Mouse (Mus musculus) thymus, postnatal 10 days (tissue): ENCODE measurements at regions not wholly inside any gene's neighbourhood (a gene's known extent, or its start where the extent isn't known, plus 50 kb on each side); places are given as distances from the start of the nearest gene placed in this dataset.
"Not testable (repeated sequence)": the region's sequence is repeated elsewhere in the genome, so short reads cannot be mapped to it uniquely, and the experiment has no call there.

Source experiments
- DNase-seq, 2 experiments: peaks; one replicate each; pipeline ENCODE4 v3.0.0; 2021; ENCODE audit warnings: low spot score in 2 of 2

DNA sequence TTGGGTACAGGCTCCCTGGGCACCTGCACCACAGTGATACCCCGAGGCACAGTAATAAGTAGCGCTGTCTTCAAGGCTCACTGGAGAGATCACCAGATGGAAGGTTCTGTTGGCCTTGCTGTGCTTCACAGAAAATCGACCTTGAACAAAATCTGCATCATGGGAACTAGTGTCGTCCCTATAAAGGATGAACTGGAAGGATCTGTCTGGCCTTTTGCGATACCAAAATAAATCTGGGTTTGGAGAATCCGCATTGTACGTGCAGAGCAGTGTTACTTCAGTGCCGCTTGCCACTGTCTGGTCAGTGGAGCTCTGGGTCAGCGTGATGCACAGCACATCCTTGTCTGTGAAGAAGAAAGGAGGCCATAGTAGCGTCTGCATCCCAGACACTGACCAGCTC is 105.3 kb downstream of the Dad1 start:
- peak in 1 of 2 experiments; percentile 2 for DNase-seq

DNA sequence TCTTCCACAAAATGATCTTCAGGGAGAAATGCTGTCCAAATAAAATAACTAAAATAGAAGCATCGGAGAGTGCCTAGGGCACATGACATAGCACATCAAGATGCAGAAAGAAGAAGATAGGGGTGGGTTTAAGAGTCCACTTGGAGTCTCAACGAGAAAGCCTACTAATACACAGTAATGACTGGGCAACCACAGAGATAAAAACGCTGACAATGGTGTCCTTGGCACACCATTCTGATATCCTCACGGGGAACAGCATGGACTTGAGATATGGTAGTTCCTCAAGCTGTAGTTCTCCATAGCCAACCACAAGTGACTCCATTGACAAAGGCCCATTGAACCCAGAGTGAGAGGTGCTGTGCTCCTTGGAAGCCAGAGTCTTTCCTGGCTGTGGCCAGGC is 105.8 kb downstream of the Dad1 start:
- no peak for DNase-seq

DNA sequence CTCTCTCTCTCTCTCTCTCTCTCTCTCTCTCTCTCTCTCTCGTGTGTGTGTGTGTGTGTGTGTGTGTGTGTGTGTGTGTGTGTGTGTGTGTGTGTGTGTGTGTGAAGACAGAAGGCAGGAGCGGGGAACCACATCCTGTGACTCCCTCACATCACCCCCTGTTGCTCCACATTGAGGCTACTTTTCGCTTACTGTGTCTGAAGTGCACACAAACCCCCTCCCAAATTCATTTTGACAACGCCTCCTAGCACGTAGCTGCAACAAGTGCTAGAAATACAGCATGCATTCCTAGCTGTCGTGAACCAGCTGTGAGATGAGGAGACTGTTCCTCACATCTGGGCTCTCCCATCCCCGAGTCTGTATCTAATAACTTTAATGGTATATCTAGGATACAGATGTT is 106.4 kb downstream of the Dad1 start:
- peak in 1 of 2 experiments; percentile 43 for DNase-seq

DNA sequence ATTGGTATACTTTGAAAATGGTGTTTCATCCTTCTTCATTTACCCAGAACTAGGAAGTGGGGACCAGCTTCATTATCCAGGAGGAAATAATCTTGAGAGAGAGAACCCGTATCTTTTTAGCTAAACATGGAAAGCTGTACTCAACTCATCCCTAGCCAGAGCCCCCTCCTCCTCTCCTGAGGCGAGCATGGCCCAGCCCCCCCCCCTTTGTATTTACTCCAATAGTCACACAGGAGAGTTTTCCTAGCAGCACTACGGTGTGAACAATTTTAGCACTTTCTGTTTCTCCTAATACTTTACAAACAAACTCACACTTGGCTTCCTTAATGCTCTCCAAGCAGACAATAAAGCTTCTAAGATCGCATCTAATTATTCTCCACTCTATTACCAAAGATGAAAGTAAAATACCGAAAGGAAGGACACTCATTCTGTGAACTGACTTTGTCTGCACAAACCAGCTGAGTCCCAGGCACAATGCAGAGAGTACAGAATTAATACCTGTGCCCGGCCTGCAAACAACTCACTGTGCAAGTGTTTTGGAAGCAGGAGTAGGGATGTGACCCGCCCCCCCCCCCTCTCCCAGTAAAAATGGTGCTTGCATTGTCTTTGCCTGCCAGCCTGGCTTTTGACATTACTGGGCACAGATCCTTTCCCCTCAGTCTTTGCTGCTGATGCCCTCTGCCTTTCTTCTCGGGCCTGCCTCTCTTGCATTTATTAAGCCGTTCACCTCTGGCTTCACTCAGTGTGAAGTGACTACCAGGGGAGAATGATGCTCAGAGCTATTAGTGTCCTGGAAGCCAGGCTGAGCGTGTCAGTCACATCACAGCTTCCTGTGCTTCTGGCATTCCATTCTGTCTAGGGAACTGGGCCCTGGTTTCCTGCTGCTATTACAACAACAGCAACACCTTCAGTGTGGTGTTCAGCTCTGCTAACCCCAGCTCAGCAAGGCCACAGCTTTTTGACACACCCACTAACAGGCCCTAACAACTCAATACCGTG is 107.9 kb downstream of the Dad1 start:
- DNase-seq: peak in 1 of 2 experiments; percentile 2

DNA sequence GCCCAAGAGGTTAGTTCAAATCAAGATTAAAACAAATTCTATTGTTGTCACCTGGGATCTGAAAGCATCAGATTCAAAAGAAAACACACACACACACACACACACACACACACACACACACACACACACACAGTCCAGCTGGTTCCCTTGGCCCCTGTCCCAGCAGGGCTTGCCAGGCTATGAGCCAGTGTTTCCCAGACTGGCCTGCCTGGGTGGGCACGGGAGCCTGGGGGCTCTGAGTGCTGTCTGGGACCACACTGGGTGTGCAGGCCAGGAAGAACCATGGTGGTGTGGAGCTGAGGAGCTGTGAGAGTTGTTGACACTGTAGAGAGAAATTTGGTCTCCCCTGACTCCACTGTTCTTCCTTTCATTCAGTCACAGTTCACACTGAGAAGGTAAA is 110.1 kb downstream of the Dad1 start:
- DNase-seq: no peak

DNA sequence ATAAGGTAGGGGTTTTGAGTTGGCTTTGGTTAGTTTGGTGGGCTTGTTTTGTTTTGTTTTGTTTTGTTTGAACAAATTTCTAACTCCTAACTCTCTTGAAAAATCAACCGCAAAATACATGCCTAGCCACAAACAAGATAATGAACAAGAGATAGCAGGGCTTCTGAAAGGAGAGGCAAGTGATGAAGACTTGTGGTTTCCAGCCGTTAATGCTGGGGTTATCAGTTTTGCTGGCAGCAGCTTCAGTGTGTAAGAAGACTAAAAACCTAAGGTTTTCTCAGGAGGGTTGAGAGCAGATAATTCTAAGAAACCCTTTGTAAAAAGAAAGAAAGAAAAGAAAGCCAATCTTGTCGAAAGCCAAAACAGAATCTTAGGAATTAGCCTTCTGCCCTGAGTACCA is 115.6 kb downstream of the Dad1 start:
- DNase-seq: peak in 1 of 2 experiments; percentile 3

DNA sequence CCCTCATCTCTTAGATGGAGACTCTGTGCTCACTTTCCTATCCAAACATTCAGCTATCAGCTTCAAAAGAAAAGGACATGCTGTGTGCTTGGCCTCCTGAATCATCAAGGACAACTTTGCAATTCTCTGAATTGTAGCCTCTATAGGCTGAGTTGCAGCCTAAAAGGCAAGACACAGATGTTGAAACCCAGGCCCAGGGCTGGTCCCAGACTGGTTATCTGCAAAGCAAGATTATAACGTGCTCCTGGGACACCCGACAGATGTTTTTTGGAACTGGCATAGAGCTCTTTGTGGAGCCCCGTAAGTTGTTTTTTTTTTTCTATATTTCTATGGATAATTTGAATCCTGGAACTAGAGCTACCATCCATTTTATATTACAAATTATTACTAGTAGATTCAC is 117.4 kb downstream of the Dad1 start:
- DNase-seq: peak in 1 of 2 experiments; percentile 2

DNA sequence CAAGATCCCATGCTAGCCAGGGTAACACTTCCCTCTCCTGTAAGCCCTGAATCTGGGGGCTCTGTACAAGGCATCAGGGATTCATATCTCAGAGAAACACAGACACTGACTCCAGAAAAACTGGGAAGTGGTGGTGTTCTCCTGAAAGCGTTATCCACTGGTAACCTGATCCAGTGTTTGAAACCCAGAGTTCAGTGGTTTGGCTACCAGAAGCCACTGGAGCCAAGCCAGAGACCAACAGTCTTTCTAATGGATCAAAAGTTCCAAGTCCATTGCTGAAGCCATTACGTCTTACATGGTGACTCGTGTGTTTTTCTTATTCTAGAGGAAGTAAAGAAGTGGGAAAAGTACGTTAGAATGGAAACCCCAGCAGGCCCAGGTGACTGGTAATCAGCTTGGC is 125.6 kb downstream of the Dad1 start:
- DNase-seq: no peak

DNA sequence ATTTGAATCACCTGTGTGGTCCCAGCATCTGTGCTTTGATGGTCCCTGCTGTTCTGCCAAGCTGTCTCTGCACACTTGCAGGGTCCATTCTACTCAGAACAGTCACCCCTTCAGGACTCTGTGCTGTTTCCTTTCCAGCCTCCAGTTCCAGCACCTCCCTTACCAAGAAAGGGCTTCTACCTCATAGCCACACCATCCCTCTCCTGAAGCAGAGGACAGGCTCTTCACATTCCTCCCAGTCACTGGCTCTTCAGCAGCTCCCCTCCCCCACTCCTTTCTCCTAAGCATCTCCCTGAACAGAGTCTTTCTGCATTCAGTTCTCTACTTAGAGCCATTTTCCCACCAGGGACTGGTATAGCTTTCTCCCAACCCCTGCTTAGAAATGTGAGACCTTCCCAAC is 128.4 kb downstream of the Dad1 start:
- no peak for DNase-seq

DNA sequence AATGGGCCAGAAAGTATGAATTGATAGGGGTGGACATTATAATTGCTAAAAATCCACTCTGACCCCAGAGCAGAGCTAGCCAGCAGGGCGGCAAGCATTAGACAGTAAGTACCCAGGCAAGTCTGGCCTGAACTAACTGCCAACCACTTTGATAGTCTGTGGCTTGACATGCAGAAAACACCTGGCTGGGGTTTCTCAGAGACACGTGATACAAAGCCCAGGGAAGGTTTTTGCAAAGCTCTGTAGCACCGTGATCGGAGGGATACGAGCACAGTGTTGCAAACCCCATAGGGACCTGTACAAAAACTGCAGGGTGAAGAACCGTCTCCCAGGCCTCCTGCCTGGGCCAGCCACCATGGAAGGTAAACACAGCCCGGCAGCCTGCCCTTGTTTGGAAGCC is 131.9 kb downstream of the Dad1 start:
- DNase-seq: no peak

DNA sequence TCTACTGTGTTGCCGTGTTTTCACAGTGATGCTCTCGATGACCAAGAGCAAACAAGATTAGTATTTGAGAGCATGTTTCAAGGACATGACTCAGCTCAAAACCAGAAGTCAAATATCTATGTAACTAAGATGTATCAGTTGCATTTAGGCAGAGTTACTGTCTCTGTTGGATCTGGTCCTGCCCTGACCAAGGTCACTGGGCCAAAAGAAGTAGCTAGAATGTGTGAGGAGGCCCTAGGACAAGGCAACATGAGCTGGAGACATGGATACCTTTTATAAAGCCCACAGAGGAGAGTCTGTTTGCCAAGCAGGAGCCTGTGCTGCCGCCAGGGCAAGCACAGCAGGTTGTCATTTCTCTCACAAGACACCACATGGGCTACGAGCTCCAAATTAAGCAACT is 132.6 kb downstream of the Dad1 start:
- no peak for DNase-seq

DNA sequence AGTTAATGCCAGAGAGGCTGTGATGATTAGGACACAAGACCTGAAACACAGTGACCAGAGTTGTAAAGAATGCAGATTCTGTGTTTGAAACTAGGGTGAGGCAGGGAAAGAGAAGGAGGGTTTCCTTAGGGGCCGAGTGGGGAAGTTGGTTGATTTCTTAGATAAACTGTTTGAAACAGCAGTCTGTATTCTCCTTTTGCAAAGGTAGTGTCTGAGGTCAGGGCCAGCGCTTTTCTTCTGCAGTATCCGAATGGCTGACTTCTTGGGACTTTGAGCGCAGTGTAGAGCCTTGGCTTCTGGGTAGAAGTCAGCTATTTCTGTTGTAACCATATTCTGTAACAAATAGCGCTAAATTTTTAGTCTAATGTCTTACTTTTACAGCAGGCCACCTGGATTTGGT is 133.7 kb downstream of the Dad1 start:
- DNase-seq: no peak

DNA sequence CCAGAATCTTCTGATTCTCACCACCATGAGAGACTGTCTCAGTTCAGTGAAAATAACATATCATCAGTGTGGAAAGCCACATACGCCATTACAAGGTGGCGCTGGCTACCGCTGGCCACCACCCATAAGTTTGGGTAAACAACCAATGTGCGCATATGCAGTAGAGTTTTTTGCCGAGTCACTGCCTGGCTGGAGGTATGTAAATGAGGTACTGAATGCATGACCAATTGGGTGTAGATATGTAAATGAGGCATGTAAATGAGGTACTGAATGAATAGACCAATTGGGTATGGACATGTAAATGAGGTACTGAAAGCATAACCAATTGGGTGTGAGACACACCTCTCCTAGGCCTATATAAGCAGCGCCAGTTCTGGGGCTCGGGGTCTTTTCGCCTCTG is 136.3 kb downstream of the Dad1 start:
- DNase-seq: not testable (repeated sequence)

DNA sequence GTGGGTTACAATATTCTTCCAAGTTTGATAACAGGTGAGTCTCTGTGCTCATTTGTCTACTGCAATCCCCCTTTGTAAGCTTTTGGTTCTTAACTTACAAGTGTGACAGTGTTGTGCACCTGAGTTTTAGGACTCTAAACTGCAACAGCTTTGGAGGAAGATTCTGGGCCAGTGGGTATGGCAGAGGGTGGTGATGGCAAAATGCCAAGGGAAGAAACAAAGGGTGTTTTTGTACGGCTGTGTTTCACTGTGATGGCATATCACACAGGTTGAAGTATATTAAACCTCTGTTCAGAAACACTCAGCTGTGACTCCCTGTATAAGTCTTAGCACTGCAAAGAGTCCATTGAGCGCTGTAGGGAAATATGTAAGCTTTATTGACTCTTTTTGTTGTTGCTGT is 140.7 kb downstream of the Dad1 start:
- no peak for DNase-seq

DNA sequence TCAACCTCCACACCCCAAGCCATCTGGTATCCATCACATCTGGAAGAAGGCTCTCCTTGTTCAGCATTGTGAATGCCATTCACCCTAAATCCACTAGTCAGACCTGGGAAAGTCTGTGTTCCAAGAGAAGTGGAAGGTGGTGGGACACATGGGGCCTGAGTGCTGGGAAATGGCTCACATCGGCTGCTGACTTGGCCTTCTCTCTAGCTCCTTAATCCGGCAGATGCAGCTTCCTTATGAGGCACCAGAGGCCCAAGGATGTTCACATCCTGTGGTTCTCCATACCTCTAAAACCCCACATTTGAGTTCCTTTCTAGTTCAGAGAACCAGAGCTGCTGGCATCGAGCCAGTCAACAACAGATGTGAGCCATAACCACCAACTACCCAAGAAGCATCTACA is 142.9 kb downstream of the Dad1 start:
- peak; percentile 40 to 46 for DNase-seq

DNA sequence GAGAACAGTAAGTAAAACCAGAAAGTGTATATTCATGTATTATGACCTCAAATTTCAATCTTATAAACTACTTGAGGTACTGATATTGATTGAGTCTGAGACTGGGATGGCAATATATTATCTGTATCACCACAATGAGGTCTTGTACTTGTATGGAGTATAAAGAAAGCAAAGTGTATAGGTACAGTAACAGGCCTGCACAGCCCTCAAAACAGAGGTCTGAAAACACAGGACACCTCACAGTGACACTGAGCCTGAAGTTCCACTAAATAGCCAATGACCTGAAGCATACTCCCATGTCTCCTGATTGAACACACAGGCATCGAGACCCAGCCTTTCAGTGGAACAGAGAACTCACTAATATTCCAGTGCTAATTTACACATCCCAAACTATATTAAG is 144.8 kb downstream of the Dad1 start:
- no peak for DNase-seq

DNA sequence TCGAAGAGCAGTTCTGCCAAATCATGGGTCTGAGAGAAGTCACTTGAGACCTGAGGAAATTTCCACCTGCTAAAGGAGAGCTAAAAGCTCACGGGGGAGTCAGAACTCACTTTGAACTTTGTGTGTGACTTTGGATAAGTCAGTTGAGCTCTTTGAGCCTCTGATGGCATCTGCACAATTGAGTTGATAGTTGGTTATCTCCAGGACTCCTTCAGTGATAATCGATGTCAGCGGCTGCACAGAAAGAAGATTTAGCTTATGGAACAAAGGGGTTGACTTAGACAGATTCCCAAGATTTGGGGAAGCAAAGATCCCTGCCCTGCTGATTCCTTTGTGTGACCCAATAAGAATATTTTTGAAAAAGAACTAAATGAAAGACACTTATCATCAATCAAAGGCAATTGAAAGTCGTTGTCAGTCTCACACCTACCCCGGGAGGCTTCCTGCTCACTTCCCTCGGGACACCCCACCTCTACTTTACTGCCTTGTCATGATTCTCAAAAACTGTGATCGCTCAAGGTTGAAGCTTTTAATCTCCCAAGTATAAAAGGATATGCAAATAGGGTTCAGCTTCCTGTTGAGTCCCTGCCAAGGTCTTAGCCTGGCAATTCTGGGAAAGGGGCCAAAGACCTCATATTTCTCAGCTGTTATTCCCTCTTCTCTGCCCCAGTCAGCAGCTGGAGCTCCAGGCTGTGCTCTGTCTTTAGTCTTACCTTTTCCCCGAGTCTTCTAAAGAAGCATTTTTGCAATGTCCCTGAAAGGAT is 145.4 kb downstream of the Dad1 start:
- DNase-seq: no peak

DNA sequence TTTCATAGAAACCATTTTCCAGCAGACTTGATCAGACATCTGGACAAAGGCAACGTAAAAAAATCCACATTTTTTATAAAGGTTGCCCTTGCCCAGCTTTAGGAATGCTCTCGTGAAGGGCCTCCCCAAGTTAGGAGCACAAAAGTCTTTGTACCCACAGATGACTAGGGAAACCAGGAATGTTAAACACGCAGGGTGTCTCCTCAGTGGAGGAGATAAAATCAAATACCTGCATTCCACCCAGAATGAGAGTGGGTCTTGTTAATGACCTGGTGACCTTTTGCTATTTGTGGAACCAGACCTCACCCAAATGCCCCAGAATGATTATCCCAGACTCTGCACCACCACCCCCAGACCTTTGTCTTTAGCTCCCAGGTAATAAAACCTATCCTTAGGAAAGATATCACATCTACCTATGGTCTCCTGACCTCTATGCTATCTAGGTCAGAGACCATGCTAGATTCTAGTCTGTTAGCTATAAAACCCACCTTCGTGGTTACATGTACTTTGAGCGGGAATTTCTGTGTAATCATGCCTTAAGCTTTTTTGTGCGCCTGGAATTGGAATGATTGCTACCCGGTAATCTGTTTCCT is 146.6 kb downstream of the Dad1 start:
- no peak for DNase-seq

DNA sequence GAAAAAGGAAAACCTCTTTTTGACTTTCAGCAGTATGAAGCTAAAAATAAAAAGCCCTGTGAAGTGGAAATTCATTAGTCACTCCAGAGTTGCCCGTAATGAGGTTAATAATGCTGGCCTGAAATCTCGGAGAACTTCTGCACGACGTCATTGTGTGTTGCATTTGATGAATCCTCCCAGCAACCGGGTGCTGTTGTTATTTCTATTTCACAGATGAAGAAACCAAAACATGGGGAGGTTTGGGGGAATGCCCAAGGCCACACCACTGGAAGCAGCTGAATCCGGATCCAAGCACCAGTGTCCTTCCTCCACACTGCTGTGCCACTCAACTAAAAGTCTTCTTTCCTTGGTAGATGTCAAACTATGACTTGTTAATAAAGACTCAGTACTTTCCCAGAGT is 149.7 kb downstream of the Dad1 start:
- DNase-seq: no peak

DNA sequence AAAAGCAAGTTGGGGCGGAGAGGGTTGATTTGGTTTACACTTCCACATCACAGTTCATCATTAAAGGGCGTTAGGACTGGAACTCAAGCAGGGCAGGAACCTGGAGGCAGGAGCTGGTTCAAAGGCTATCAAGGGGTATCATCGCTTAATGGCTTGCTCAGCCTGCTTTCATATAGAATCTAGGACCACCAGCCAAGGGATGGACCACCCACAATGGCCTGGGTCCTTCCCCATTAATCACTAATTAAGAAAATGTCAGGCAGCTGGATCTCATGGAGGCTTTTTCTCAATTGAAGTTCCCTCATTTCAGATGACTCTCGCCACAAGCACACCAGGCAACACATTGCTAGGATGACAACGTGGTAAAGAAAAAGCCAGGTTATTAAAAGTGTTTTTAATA is 150.4 kb downstream of the Dad1 start:
- DNase-seq: no peak

DNA sequence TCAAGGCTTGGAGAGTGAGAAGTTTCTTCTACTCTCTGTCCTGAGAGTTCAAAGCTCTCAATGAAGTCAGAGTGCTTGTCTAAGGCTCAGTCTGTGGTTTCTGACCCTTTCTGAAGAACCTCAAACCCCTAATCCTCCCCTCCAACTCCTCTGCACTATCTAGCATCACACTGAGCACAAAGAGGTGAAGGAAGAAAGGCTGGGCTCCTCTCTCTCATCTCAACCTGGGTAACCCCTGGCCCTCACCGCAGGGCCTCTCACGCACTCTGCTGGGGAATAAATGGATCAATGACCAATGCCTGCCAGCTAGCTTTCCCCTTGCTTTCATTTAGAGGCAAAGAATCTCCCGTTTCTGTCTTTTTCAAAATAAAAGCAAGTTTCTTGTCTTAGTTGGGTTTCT is 150.8 kb downstream of the Dad1 start:
- DNase-seq: no peak

DNA sequence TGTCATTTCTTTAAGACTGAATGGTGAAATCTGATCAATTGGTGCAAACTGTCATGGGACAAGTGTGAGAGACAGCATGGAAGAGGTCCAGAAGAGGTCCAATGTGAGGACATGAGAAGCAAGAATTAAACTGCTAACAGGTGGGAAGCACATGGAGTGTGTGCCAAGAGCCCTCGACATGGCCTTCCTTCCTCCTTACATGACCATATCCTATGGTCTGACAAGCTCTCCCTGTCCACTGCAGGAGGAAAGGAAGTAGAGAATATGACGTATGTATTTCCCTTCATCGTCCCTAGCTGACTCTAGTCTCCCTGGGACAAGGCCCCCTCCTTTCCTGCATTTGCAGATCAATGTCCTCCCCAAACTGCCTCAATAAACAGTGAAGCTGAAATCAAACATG is 152.1 kb downstream of the Dad1 start:
- no peak for DNase-seq

DNA sequence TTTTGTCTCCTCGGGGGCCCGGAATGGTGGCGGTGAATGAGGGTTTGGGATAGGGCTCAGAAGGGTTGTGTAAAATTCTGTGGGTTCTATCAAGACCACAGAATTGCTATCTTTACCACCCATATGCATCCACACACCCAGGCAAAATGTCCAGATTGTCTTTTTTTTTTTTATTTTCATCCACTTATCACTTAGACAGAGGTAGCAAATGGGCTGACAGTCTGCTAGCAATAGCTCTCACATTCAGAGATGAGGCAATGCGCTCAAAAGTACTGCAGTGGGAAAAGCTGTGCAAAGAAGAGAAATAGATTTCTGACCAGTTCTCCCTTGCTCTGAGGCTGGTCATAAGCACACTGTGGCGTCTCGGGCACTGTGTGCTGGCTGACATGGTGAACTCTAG is 154.5 kb downstream of the Dad1 start:
- no peak for DNase-seq
